Mouse (Mus musculus): Measurements from ENCODE around the gene Tekt1. TPM values are rescaled to one million over a fixed set of nuclear protein-coding genes. Genes with fewer than 3 reads are reported as not detected.

Tekt1 gene
- polyA plus RNA-seq, 1 experiment from 2014 or later: 5.3 TPM

DNA sequence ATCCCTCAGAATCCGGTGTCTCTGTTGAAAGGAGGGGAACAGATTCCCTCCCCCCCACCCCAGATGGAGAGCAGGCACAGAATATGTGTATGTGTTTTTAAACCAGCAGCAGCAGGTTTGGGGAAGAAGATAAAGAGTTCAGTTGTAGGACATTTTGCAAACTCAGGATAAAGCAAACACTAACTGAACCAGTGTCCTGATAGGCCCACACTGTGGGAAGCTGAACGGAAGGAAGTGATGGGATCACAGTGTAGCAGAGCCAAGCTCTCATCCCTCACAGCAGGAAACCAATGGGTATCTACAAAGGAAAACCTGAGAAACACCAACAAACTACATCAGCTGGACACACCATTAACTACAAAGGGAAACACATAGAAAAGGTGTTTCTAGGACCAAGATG lies 14.3 kb upstream of the Tekt1 start:
- Histone ChIP-seq H3K27me3 (ENCODE audit: poor library complexity, severe bottlenecking) (no peaks in the 10 kb centered on the region), H3K4me3 (no peak overlapping the region), H3K27ac (no peak overlapping the region), H3K9me3 (no peaks in the 10 kb centered on the region; the same call in 1 of the 2 replicates), H3K4me1 (0 out of 2 replicates have a peak, but pooled peaks cover 4% of the 10 kb centered on the region), H3K36me3 (replicated peaks) (no peaks in the 10 kb centered on the region)
- DNase-seq (ENCODE audit: extremely low spot score, low spot score): no peak
- WGBS: 89% methylated on average over 2 of the region's 2 CpGs

DNA sequence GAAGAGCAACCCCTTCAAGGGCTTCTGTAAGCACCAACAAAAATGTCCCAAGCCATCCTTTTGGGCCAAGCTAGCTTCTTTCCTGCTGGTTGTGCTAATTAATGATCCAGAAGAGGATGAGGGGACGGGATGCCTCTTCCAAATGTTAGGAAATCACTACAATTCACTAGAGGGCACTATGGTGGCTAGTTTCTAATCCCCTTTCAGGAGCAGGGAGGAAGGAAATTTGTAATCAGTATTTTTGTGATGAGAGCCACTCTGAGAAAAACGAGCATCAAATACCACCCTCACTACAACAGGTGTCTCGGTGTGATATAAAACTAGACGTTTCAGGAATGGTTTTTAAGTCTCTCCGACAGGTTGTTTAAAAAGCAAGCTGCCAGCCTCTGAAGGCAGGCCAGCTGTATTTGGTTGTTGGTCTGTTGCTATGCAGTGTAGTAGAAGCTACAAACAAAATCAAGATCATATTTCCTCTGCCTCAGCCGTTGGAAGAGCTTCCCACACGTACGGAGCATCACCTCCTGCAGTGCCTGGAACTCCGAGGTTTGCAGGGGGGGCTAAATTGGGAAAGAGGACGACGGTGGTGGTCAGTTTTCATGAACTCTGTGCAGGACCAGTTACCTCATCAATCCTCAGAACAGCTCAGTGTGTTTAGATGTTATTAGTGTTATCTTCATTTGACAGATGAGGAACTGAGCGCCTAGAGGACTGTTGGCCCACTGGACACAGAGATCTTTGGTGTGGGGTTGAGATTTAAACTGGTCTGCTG lies 7.8 kb upstream of the Tekt1 start:
- no peaks in the 10 kb centered on the region for H3K36me3 ChIP-seq (replicated peaks)
- peaks cover 9% of the 10 kb centered on the region for H3K4me1 ChIP-seq
- H3K9me3 ChIP-seq: no peaks in the 10 kb centered on the region; the same call in 1 of the 2 replicates
- H3K4me3 ChIP-seq: no peak overlapping the region
- peaks cover 6% of the 10 kb centered on the region; the same call in 1 of the 2 replicates for H3K27me3 ChIP-seq (ENCODE audit: poor library complexity, severe bottlenecking)
- no peak overlapping the region for H3K27ac ChIP-seq
- no peak for DNase-seq (ENCODE audit: extremely low spot score, low spot score)
- WGBS: 48% methylated on average over 12 of the region's 12 CpGs

GRCm38 (mm10) chr11:72367934-72368674 lies 5.9 kb upstream of the Tekt1 start:
- Histone ChIP-seq H3K4me3 (no peak overlapping the region), H3K27me3 (ENCODE audit: poor library complexity, severe bottlenecking) (peaks cover 10% of the 10 kb centered on the region; the same call in 1 of the 2 replicates), H3K4me1 (peaks cover 9% of the 10 kb centered on the region), H3K27ac (no peak overlapping the region), H3K9me3 (no peaks in the 10 kb centered on the region), H3K36me3 (replicated peaks) (no peaks in the 10 kb centered on the region)
- DNase-seq (ENCODE audit: extremely low spot score, low spot score): no peak
- WGBS: 63% methylated on average over 11 of the region's 11 CpGs

DNA sequence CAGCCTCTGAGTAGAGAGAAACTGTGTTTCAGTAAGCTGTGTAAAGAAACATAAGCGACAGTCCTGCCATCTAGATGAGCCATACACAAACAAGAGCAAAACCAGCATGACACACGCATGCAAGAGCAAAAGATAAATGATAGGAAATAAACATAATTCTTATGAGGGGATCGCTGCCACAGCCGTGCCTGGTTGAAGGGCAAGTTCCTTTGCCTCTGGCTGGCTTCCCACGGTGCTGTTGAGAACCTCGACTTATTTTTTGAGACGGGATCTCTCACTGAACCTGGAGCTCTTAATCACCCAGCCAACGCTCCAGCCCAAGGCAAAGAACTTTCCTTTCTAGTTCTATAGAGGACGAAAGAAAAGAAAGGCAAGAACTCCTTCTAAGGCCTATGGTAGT lies 3.9 kb upstream of the Tekt1 start:
- Histone ChIP-seq H3K4me1 (peaks cover 22% of the 10 kb centered on the region), H3K4me3 (no peak overlapping the region), H3K27ac (no peak overlapping the region), H3K27me3 (ENCODE audit: poor library complexity, severe bottlenecking) (peaks cover 18% of the 10 kb centered on the region; the same call in 1 of the 2 replicates), H3K36me3 (replicated peaks) (no peaks in the 10 kb centered on the region), H3K9me3 (no peaks in the 10 kb centered on the region)
- no peak for DNase-seq (ENCODE audit: extremely low spot score, low spot score)
- WGBS: 88% methylated on average over 9 of the region's 9 CpGs

DNA sequence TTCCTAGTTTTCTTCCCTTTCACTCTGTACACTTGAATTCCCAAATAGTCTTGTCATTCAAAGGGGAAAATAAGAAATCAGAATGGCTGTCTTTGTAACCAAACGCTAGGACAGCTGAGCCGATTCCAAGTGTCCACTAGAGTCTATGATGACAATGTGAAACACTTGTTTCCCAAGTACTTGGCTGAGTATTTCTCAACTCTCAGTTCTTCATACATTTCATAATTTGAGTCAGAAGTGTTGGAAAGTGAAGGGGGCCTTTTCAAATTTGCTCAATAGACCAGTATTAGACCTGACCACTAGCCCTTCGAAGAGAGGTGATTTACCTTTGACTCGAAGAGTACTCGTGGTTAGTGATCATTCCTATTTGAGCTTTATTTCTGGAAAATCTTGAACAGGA lies 2.3 kb upstream of the Tekt1 start:
- Histone ChIP-seq H3K27ac (no peak overlapping the region), H3K4me3 (no peak overlapping the region), H3K36me3 (replicated peaks) (no peaks in the 10 kb centered on the region), H3K4me1 (peaks cover 21% of the 10 kb centered on the region), H3K9me3 (no peaks in the 10 kb centered on the region), H3K27me3 (ENCODE audit: poor library complexity, severe bottlenecking) (peaks cover 23% of the 10 kb centered on the region)
- DNase-seq (ENCODE audit: extremely low spot score, low spot score): no peak
- 96% methylated on average over 5 of the region's 5 CpGs for WGBS

DNA sequence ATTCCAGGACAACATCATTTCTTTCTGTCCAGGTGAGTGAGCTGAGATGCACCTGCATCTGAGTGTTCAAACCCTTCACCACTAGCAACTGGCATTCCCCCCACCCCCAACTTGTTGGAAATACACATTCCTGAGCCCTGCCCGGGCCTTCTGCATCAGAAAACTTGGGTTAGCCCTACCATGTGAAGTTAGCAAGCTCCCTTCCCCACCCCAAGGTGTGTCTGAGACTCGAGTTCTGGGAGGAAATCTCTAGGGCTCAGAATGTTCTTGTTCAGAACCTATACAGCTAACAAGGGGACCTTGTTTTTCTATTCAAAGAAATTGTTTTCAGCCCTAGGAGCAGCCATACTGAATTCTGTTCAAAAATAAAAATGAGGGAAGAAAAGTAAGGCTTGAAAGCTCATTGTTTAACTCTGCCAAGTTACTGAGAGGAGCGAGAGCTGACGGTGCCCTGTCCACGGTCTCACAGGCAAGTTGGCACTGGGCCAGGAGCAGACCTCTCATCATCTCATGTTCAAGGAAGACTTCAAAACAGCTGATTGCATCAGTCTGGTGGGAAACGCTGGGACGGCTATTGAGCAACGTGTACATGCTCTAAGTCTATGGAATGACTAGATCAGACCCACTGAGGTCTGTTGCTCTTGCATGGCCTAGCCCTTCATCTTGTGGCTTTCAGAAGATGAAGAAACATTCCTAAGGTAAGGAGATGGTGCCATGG lies 1.4 kb upstream of the Tekt1 start:
- WGBS: 93% methylated on average over 8 of the region's 8 CpGs
- Histone ChIP-seq H3K4me3 (no peak overlapping the region), H3K4me1 (peaks cover 21% of the 10 kb centered on the region), H3K9me3 (no peaks in the 10 kb centered on the region), H3K27ac (no peak overlapping the region), H3K27me3 (ENCODE audit: poor library complexity, severe bottlenecking) (peaks cover 23% of the 10 kb centered on the region), H3K36me3 (replicated peaks) (no peaks in the 10 kb centered on the region)
- no peak for DNase-seq (ENCODE audit: extremely low spot score, low spot score)

DNA sequence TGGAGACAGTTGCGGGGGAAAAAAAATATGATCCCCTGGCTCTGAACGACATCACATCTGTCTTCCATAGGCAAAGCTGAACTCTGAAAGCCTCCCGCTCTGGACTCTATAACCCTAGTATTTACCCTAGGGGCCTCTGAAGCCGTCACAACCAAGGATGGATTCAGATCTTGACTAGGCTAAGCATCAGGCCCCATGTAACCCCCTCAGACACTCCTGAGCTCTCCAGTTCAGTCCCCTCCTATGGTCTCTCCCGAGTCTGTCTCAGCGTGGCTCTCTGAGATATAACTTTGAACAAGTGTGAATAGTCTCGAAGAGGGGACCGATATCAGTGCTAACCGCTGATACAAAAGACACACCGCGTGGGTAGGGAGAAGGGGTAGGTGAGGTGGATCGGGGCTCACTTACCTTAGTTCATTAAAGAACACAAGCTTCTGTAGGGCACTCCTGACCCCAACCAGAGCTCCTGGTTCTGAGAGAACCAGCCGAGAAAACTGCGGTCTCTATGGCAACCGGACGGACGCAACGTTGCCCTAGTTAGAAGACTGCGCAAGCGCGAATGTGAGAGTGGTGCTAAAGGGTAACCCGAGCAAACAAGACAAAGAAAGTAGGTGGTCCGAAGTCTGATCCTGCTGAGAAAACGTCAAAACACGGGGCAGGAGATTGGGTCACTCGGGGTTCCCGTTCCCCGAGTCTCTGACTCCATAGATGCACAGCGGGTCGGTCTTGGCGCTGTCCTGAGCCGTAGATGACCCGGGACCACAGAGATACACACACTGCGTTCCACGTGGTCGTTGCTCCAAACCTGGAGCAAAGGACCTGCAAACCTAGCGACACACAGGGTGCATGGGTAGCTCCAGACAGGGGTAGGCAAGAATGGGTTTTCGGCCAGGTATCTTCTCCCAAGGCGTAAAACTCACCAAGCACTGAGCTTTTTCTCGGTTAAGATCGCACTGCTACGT lies 576 bp downstream of the Tekt1 start:
- Histone ChIP-seq H3K4me3 (peak overlapping the region; percentile 59), H3K9me3 (no peaks in the 10 kb centered on the region), H3K36me3 (replicated peaks) (no peaks in the 10 kb centered on the region), H3K27me3 (ENCODE audit: poor library complexity, severe bottlenecking) (peaks cover 17% of the 10 kb centered on the region), H3K4me1 (peaks cover 17% of the 10 kb centered on the region), H3K27ac (peak overlapping the region; percentile 90)
- WGBS: 12% methylated on average over 42 of the region's 42 CpGs
- peak; percentile 90 for DNase-seq (ENCODE audit: extremely low spot score, low spot score)

GRCm38 (mm10) chr11:72354971-72355728 lies 7.1 kb downstream of the Tekt1 start:
- no peaks in the 10 kb centered on the region for H3K9me3 ChIP-seq
- H3K27ac ChIP-seq: no peak overlapping the region
- H3K36me3 ChIP-seq (replicated peaks): no peaks in the 10 kb centered on the region
- peak overlapping the region; percentile 35 for H3K4me3 ChIP-seq
- H3K4me1 ChIP-seq: peaks cover 11% of the 10 kb centered on the region
- peak; percentile 81 for DNase-seq (ENCODE audit: extremely low spot score, low spot score)
- WGBS: 21% methylated on average over 20 of the region's 20 CpGs
- no peaks in the 10 kb centered on the region for H3K27me3 ChIP-seq (ENCODE audit: poor library complexity, severe bottlenecking)

- Histone ChIP-seq H3K27me3 (ENCODE audit: poor library complexity, severe bottlenecking) (no peaks in the 10 kb centered on the region), H3K36me3 (replicated peaks) (no peaks in the 10 kb centered on the region), H3K4me3 (no peak overlapping the region), H3K4me1 (peaks cover 14% of the 10 kb centered on the region), H3K9me3 (no peaks in the 10 kb centered on the region), H3K27ac (no peak overlapping the region)
- no peak for DNase-seq (ENCODE audit: extremely low spot score, low spot score)
- WGBS: 80% methylated on average over 3 of the region's 3 CpGs
Observed at GRCm38 (mm10) chr11:72353186-72353585, 9.1 kb downstream of the Tekt1 start.

- Histone ChIP-seq H3K9me3 (no peaks in the 10 kb centered on the region), H3K4me3 (no peak overlapping the region), H3K36me3 (replicated peaks) (no peaks in the 10 kb centered on the region), H3K27ac (no peak overlapping the region), H3K4me1 (peaks cover 14% of the 10 kb centered on the region), H3K27me3 (ENCODE audit: poor library complexity, severe bottlenecking) (no peaks in the 10 kb centered on the region)
- 92% methylated on average over 1 of the region's 1 CpGs for WGBS
- DNase-seq (ENCODE audit: extremely low spot score, low spot score): no peak
Observed at GRCm38 (mm10) chr11:72352272-72352671, 10.0 kb downstream of the Tekt1 start.

DNA sequence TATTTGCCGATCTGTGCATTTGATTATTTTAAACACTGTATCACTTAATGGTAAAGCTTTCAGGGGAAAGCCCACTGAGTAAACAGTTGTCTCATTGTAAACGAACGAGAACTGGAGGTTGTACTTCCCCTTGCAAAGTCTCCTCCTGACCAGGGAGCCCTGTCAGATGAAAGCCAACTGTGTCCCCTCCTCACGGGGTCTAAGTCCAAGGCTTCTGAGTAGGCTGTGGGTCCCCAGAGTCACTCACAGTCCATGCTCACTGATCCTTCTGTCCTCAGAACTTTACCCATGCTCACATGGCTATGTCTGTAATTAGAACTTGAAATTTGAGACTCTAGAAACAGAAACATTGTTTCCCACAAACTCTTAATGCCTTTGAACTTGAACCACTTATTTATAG lies 12.6 kb downstream of the Tekt1 start:
- WGBS: 85% methylated on average over 4 of the region's 4 CpGs

More for the DNA sequence above, 12.6 kb downstream of the Tekt1 start:
- Histone ChIP-seq H3K36me3 (replicated peaks) (no peaks in the 10 kb centered on the region), H3K27ac (no peak overlapping the region), H3K4me3 (no peak overlapping the region), H3K27me3 (ENCODE audit: poor library complexity, severe bottlenecking) (no peaks in the 10 kb centered on the region), H3K9me3 (no peaks in the 10 kb centered on the region), H3K4me1 (peaks cover 3% of the 10 kb centered on the region; the same call in 1 of the 2 replicates)
- no peak for DNase-seq (ENCODE audit: extremely low spot score, low spot score)
